Mouse (Mus musculus): Measurements from ENCODE around the gene Ttll6. TPM values are rescaled to one million over a fixed set of nuclear protein-coding genes. Genes with fewer than 3 reads are reported as not detected.

Gene Ttll6
- polyA plus RNA-seq, 1 experiment from 2014 or later: 0.51 TPM

- no peak overlapping the region for H3K9ac ChIP-seq (ENCODE audit: low read depth, low read length)
- H3K27me3 ChIP-seq (replicated peaks; ENCODE audit: control insufficient read depth, insufficient read depth, low read length): peaks cover 84% of the 10 kb centered on the region
- peaks cover 6% of the 10 kb centered on the region; the same call in 1 of the 2 replicates for H3K9me3 ChIP-seq (ENCODE audit: control insufficient read depth, low read length)
These were observed 50.6 kb downstream of the Ttll6 start for GRCm38 (mm10) chr11:96184233-96184632.

GRCm38 (mm10) chr11:96187321-96187720, 53.7 kb downstream of the Ttll6 start:
- no peak overlapping the region for H3K4me2 ChIP-seq (ENCODE audit: low read depth, low read length)
- H3K27ac ChIP-seq (ENCODE audit: low read length): no peak overlapping the region
- H3K27me3 ChIP-seq (replicated peaks; ENCODE audit: control insufficient read depth, insufficient read depth, low read length): peaks cover 80% of the 10 kb centered on the region
- WGBS: 15% methylated on average over 4 of the region's 4 CpGs
- no peaks in the 10 kb centered on the region for H3K4me1 ChIP-seq (ENCODE audit: control insufficient read depth, insufficient read depth, low read length)
- no peak overlapping the region for H3K4me3 ChIP-seq (ENCODE audit: low read length)
- H3K9ac ChIP-seq (ENCODE audit: low read depth, low read length): no peak overlapping the region
- no peak; the same call in 1 of the 2 replicates for ATAC-seq
- peaks cover 6% of the 10 kb centered on the region; the same call in 1 of the 2 replicates for H3K9me3 ChIP-seq (ENCODE audit: control insufficient read depth, low read length)
- no peaks in the 10 kb centered on the region for H3K36me3 ChIP-seq (ENCODE audit: control insufficient read depth, insufficient read depth, low read length)

More at GRCm38 (mm10) chr11:96184233-96184632, 50.6 kb downstream of the Ttll6 start:
- no peaks in the 10 kb centered on the region for H3K4me1 ChIP-seq (ENCODE audit: control insufficient read depth, insufficient read depth, low read length)
- H3K4me2 ChIP-seq (ENCODE audit: low read depth, low read length): no peak overlapping the region
- no peak overlapping the region for H3K4me3 ChIP-seq (ENCODE audit: low read length)
- no peak overlapping the region for H3K27ac ChIP-seq (ENCODE audit: low read length)
- H3K36me3 ChIP-seq (ENCODE audit: control insufficient read depth, insufficient read depth, low read length): no peaks in the 10 kb centered on the region
- no peak for ATAC-seq

GRCm38 (mm10) chr11:96189810-96190522, 56.4 kb downstream of the Ttll6 start:
- H3K36me3 ChIP-seq (ENCODE audit: control insufficient read depth, insufficient read depth, low read length): no peaks in the 10 kb centered on the region
- H3K9ac ChIP-seq (ENCODE audit: low read depth, low read length): no peak overlapping the region
- no peak overlapping the region for H3K4me2 ChIP-seq (ENCODE audit: low read depth, low read length)
- H3K4me3 ChIP-seq (ENCODE audit: low read length): no peak overlapping the region
- H3K9me3 ChIP-seq (ENCODE audit: control insufficient read depth, low read length): no peaks in the 10 kb centered on the region
- H3K27me3 ChIP-seq (replicated peaks; ENCODE audit: control insufficient read depth, insufficient read depth, low read length): peaks cover 90% of the 10 kb centered on the region
- ATAC-seq: no peak
- no peak overlapping the region for H3K27ac ChIP-seq (ENCODE audit: low read length)
- under 1% methylated on average over 28 of the region's 28 CpGs for WGBS
- H3K4me1 ChIP-seq (ENCODE audit: control insufficient read depth, insufficient read depth, low read length): peaks cover 6% of the 10 kb centered on the region; the same call in 1 of the 2 replicates

GRCm38 (mm10) chr11:96191132-96191531, 57.5 kb downstream of the Ttll6 start:
- Histone ChIP-seq H3K9me3 (ENCODE audit: control insufficient read depth, low read length) (no peaks in the 10 kb centered on the region), H3K4me1 (ENCODE audit: control insufficient read depth, insufficient read depth, low read length) (peaks cover 6% of the 10 kb centered on the region; the same call in 1 of the 2 replicates), H3K36me3 (ENCODE audit: control insufficient read depth, insufficient read depth, low read length) (no peaks in the 10 kb centered on the region), H3K27ac (ENCODE audit: low read length) (no peak overlapping the region), H3K9ac (ENCODE audit: low read depth, low read length) (no peak overlapping the region), H3K4me2 (ENCODE audit: low read depth, low read length) (no peak overlapping the region), H3K27me3 (replicated peaks; ENCODE audit: control insufficient read depth, insufficient read depth, low read length) (peaks cover 90% of the 10 kb centered on the region), H3K4me3 (ENCODE audit: low read length) (no peak overlapping the region)
- no peak for ATAC-seq
- WGBS: 8% methylated on average over 5 of the region's 5 CpGs

GRCm38 (mm10) chr11:96193521-96194400, 60.2 kb downstream of the Ttll6 start, which contains the start of gene Hoxb13:
Gene Hoxb13 (plus strand): TSS chr11:96194316.
- ATAC-seq: peak; percentile 53
- Histone ChIP-seq H3K4me2 (ENCODE audit: low read depth, low read length) (peak within 1 kb of the TSS; percentile 33; the same call in 1 of the 2 replicates), H3K36me3 (ENCODE audit: control insufficient read depth, insufficient read depth, low read length) (no peaks in the 10 kb centered on the region), H3K4me1 (ENCODE audit: control insufficient read depth, insufficient read depth, low read length) (peaks cover 6% of the 10 kb centered on the region; the same call in 1 of the 2 replicates), H3K27ac (ENCODE audit: low read length) (no peak within 1 kb of the TSS), H3K4me3 (ENCODE audit: low read length) (peak within 1 kb of the TSS; percentile 29), H3K9ac (ENCODE audit: low read depth, low read length) (0 out of 2 replicates have a peak within 1 kb of the TSS, but pooled peaks have one; percentile 3), H3K9me3 (ENCODE audit: control insufficient read depth, low read length) (no peaks in the 10 kb centered on the region), H3K27me3 (replicated peaks; ENCODE audit: control insufficient read depth, insufficient read depth, low read length) (peaks cover 94% of the 10 kb centered on the region)
- WGBS: under 1% methylated on average over 35 of the region's 35 CpGs

- H3K9me3 ChIP-seq (ENCODE audit: control insufficient read depth, low read length): no peaks in the 10 kb centered on the region
- 0 out of 2 replicates have a peak overlapping the region, but pooled peaks have one; percentile 3 for H3K9ac ChIP-seq (ENCODE audit: low read depth, low read length)
- WGBS: 3% methylated on average over 10 of the region's 10 CpGs
- ATAC-seq: no peak
- peak overlapping the region; percentile 33; the same call in 1 of the 2 replicates for H3K4me2 ChIP-seq (ENCODE audit: low read depth, low read length)
- H3K36me3 ChIP-seq (ENCODE audit: control insufficient read depth, insufficient read depth, low read length): no peaks in the 10 kb centered on the region
- no peak overlapping the region for H3K27ac ChIP-seq (ENCODE audit: low read length)
- peak overlapping the region; percentile 29 for H3K4me3 ChIP-seq (ENCODE audit: low read length)
- H3K4me1 ChIP-seq (ENCODE audit: control insufficient read depth, insufficient read depth, low read length): peaks cover 6% of the 10 kb centered on the region; the same call in 1 of the 2 replicates
- H3K27me3 ChIP-seq (replicated peaks; ENCODE audit: control insufficient read depth, insufficient read depth, low read length): peaks cover 94% of the 10 kb centered on the region
These were observed 60.8 kb downstream of the Ttll6 start for GRCm38 (mm10) chr11:96194401-96194710.

GRCm38 (mm10) chr11:96194961-96195640, 61.5 kb downstream of the Ttll6 start:
- peaks cover 6% of the 10 kb centered on the region; the same call in 1 of the 2 replicates for H3K4me1 ChIP-seq (ENCODE audit: control insufficient read depth, insufficient read depth, low read length)
- no peak overlapping the region for H3K4me2 ChIP-seq (ENCODE audit: low read depth, low read length)
- H3K27ac ChIP-seq (ENCODE audit: low read length): no peak overlapping the region
- no peak overlapping the region for H3K9ac ChIP-seq (ENCODE audit: low read depth, low read length)
- H3K9me3 ChIP-seq (ENCODE audit: control insufficient read depth, low read length): no peaks in the 10 kb centered on the region
- ATAC-seq: no peak
- peaks cover 97% of the 10 kb centered on the region for H3K27me3 ChIP-seq (replicated peaks; ENCODE audit: control insufficient read depth, insufficient read depth, low read length)
- no peaks in the 10 kb centered on the region for H3K36me3 ChIP-seq (ENCODE audit: control insufficient read depth, insufficient read depth, low read length)
- no peak overlapping the region for H3K4me3 ChIP-seq (ENCODE audit: low read length)
- 11% methylated on average over 11 of the region's 11 CpGs for WGBS

- no peaks in the 10 kb centered on the region for H3K36me3 ChIP-seq (ENCODE audit: control insufficient read depth, insufficient read depth, low read length)
- 4% methylated on average over 20 of the region's 20 CpGs for WGBS
- H3K4me1 ChIP-seq (ENCODE audit: control insufficient read depth, insufficient read depth, low read length): peaks cover 6% of the 10 kb centered on the region; the same call in 1 of the 2 replicates
- no peak for ATAC-seq
- H3K9ac ChIP-seq (ENCODE audit: low read depth, low read length): no peak overlapping the region
- H3K4me2 ChIP-seq (ENCODE audit: low read depth, low read length): no peak overlapping the region
- H3K27me3 ChIP-seq (replicated peaks; ENCODE audit: control insufficient read depth, insufficient read depth, low read length): peaks cover 98% of the 10 kb centered on the region
- H3K9me3 ChIP-seq (ENCODE audit: control insufficient read depth, low read length): no peaks in the 10 kb centered on the region
- no peak overlapping the region for H3K27ac ChIP-seq (ENCODE audit: low read length)
- H3K4me3 ChIP-seq (ENCODE audit: low read length): no peak overlapping the region
These were observed 62.2 kb downstream of the Ttll6 start for GRCm38 (mm10) chr11:96195769-96196280.
